Mouse (Mus musculus) midbrain, embryonic 15.5 days (tissue): Measurements from ENCODE around the gene Adamts20. TPM values are rescaled to one million over a fixed set of nuclear protein-coding genes. Genes with fewer than 3 reads are reported as not detected.

Source experiments
- ATAC-seq: fragments of 200-750 bp; cut with Nextera tagmentation; replicated peaks from 2 replicates; pipeline ENCODE4 v1.8.0; 2017; ENCODE audit warnings: moderate TSS enrichment
- H3K27ac ChIP-seq: fragments of 300-500 bp; sonication (generic); 2 replicates; pipeline ENCODE4 v1.5.1; 2015; ENCODE audit warnings: mild to moderate bottlenecking, inconsistent platforms
- H3K27me3 ChIP-seq: fragments of 300-500 bp; sonication (generic); replicated peaks from 2 replicates; pipeline ENCODE4 v1.6.1; 2015; ENCODE audit warnings: inconsistent platforms
- H3K36me3 ChIP-seq: fragments of 300-500 bp; sonication (generic); replicated peaks from 2 replicates; pipeline ENCODE4 v1.6.1; 2015; ENCODE audit warnings: inconsistent platforms
- H3K4me1 ChIP-seq: fragments of 300-500 bp; sonication (generic); 2 replicates; pipeline ENCODE4 v1.6.1; 2015; ENCODE audit warnings: inconsistent platforms
- H3K4me2 ChIP-seq: fragments of 300-500 bp; sonication (generic); 2 replicates; pipeline ENCODE4 v1.6.1; 2015; ENCODE audit warnings: inconsistent platforms, mild to moderate bottlenecking, moderate library complexity
- H3K4me3 ChIP-seq: fragments of 300-500 bp; sonication (generic); 2 replicates; pipeline ENCODE4 v1.5.1; 2015; ENCODE audit warnings: mild to moderate bottlenecking, inconsistent platforms
- H3K9ac ChIP-seq: fragments of 300-500 bp; sonication (generic); 2 replicates; pipeline ENCODE4 v1.6.1; 2015; ENCODE audit warnings: mild to moderate bottlenecking, inconsistent platforms
- H3K9me3 ChIP-seq: fragments of 300-500 bp; sonication (generic); 2 replicates; pipeline ENCODE4 v1.6.1; 2016; ENCODE audit warnings: inconsistent platforms
- WGBS: fragments of 180-500 bp; shearing (Covaris S2); methylation state at CpG from one replicate; pipeline ENCODE4 v1.1.7; 2015; ENCODE audit warnings: mixed read lengths; 5-methylcytosine and 5-hydroxymethylcytosine counted together
- polyA plus RNA-seq: library from polyadenylated mRNA; unstranded; fragments of >200 nt; fragmentation: Nextera tagmentation; extraction: Ambion mirVana; gene quantifications from 2 replicates; pipeline ENCODE4 v1.2.1, GENCODE M21; 2015

Adamts20 gene
- polyA plus RNA-seq, 1 experiment from 2014 or later = 2.5 TPM

DNA sequence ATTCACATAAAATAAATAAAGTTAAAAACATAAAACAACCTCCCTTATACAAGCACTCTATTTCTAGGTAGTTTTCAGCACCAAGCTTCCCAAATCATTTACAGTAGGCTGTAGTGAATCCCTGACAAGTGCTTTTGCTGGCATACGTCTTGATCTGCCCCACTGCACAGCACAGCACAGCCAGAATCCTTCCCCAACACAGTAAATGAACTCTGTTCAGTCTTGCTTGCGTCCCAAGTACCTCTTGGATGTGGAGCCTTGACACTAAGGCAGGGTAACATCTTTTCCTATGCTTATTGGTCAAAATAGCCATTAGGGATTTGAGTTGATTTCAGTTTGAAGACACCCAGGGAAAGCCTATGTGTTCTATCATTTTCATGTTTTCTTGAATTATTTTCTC, 228.5 kb downstream of the Adamts20 start:
- no peaks in the 10 kb centered on the region for H3K4me1 ChIP-seq
- 84% methylated on average over 2 of the region's 2 CpGs for WGBS

DNA sequence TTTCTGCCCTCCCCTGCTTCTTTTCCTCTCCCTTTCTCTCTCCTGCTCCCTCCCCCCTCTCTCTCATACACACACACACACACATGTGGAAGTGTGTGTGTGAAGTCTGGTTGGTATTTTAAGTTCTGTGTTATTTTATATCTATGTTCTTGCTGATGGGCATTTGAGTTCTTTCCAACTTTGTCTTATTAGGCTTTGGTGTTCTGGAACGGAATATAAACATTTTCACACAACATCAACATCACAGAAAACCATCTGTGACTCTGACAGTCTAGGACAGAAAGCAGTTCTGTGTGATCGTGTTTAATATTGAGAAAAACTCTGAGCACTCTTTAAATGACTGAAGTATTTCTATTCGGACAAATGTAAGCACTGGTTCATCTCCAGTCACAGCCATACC, 229.1 kb downstream of the Adamts20 start:
- no peak overlapping the region for H3K27ac ChIP-seq

More for the DNA sequence above, 228.5 kb downstream of the Adamts20 start:
- no peak overlapping the region for H3K4me3 ChIP-seq
- ATAC-seq = no peak
- H3K9ac ChIP-seq = no peak overlapping the region
- H3K27ac ChIP-seq = no peak overlapping the region
- H3K4me2 ChIP-seq = no peak overlapping the region
- H3K27me3 ChIP-seq = no peaks in the 10 kb centered on the region
- H3K9me3 ChIP-seq = no peaks in the 10 kb centered on the region
- no peaks in the 10 kb centered on the region for H3K36me3 ChIP-seq

DNA sequence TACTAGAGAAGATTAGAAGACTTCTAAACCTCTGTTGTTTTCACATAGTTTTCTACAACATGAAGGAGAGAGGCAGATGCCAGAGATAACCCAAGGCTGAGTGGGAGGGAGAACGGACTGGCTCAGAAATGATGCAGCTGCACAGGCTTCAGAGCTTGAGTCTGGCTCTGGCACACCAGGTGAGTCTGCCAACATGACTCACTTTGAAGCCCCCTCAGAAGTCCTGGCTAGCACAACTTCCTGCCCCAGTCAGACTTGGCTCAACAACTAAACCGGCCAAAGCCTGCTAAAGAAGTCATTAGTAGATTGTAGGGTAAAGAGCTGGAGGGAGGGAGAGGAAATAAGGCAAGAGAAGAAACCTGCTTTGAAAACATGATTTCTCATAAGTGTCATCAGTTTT, 230.0 kb downstream of the Adamts20 start:
- Histone ChIP-seq H3K27ac (no peak overlapping the region), H3K9ac (no peak overlapping the region), H3K27me3 (no peaks in the 10 kb centered on the region), H3K9me3 (no peaks in the 10 kb centered on the region), H3K36me3 (no peaks in the 10 kb centered on the region), H3K4me1 (no peaks in the 10 kb centered on the region), H3K4me2 (no peak overlapping the region), H3K4me3 (no peak overlapping the region)
- 88% methylated on average over 2 of the region's 2 CpGs for WGBS
- ATAC-seq = no peak

More for the DNA sequence above, 229.1 kb downstream of the Adamts20 start:
- Histone ChIP-seq H3K36me3 (no peaks in the 10 kb centered on the region), H3K9me3 (no peaks in the 10 kb centered on the region), H3K4me3 (no peak overlapping the region), H3K27me3 (no peaks in the 10 kb centered on the region), H3K4me1 (no peaks in the 10 kb centered on the region), H3K4me2 (no peak overlapping the region), H3K9ac (no peak overlapping the region)
- 86% methylated on average over 3 of the region's 3 CpGs for WGBS
- no peak for ATAC-seq

DNA sequence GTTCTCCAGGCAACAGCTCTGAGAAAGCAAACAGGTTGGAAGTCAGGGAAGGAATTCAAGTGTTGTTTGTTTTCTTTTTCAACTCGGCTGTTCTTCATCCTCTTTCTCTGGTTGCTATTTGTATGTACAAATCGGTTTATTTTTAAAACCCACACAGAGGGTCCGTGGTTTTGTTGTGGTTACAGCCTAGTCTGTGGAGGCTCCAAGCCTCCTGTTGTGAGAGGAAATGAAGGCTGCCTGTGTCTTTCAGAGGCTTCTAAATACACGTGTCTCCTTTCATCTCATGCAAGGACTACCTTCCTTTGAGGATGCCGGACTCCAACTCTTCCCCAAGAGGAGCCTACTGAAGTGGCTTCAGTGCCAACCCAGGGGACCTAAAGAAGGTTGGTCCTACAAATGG, 234.0 kb downstream of the Adamts20 start:
- H3K27me3 ChIP-seq = no peaks in the 10 kb centered on the region
- H3K4me1 ChIP-seq = no peaks in the 10 kb centered on the region
- H3K4me2 ChIP-seq = no peak overlapping the region
- no peak for ATAC-seq
- no peak overlapping the region for H3K27ac ChIP-seq
- no peaks in the 10 kb centered on the region for H3K9me3 ChIP-seq
- no peak overlapping the region for H3K4me3 ChIP-seq
- WGBS = 48% methylated on average over 5 of the region's 5 CpGs
- H3K9ac ChIP-seq = no peak overlapping the region
- no peaks in the 10 kb centered on the region for H3K36me3 ChIP-seq

DNA sequence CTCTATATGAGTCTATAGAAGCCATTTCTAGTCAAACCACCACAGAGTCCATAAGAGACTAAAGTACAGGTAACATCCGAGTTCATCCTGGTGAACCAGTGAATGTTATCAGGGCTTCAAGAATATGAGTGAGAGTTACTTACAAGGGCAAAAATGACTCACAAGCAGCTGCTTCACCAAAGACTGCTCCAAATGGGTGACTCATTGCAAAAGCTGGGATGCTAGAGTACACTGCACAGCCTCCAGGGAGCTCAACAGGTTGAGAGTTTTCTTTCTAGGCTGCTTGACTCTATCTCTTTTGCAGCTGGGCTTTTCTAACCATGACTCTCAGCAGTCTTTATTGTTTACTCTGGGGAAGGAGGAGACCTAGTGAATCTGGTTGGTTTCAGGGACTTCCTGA, 237.8 kb downstream of the Adamts20 start:
- H3K4me2 ChIP-seq = no peak overlapping the region
- no peak overlapping the region for H3K9ac ChIP-seq
- no peak for ATAC-seq
- H3K27me3 ChIP-seq = no peaks in the 10 kb centered on the region
- H3K27ac ChIP-seq = no peak overlapping the region
- no peaks in the 10 kb centered on the region for H3K36me3 ChIP-seq
- WGBS = 88% methylated on average over 1 of the region's 1 CpGs
- H3K9me3 ChIP-seq = no peaks in the 10 kb centered on the region
- peaks cover 3% of the 10 kb centered on the region; the same call in 1 of the 2 replicates for H3K4me1 ChIP-seq
- no peak overlapping the region for H3K4me3 ChIP-seq

DNA sequence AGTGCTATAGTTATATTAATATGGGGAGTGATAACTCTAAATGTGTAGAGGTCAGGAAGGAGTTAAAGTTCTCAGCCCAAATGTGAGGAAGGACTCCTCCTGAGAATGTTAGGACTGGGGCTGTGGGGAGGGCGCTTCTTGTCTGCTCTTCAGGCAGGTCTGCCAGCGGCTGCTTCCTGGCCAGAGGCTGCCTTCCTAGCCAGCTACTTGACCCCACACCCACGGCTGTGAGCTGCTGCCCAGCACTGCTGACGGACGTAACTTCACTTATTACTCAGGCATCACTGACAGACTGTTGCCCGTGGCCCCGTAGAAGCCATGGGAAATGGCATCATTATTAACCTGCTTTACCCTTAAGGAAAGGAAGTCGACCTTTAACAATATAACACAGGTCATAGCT, 242.1 kb downstream of the Adamts20 start:
- H3K4me1 ChIP-seq = peaks cover 5% of the 10 kb centered on the region; the same call in 1 of the 2 replicates
- no peak overlapping the region for H3K9ac ChIP-seq
- no peaks in the 10 kb centered on the region for H3K36me3 ChIP-seq
- 59% methylated on average over 8 of the region's 8 CpGs for WGBS
- H3K27ac ChIP-seq = no peak overlapping the region
- H3K4me3 ChIP-seq = no peak overlapping the region
- no peaks in the 10 kb centered on the region for H3K27me3 ChIP-seq
- ATAC-seq = no peak
- H3K9me3 ChIP-seq = no peaks in the 10 kb centered on the region
- no peak overlapping the region for H3K4me2 ChIP-seq

DNA sequence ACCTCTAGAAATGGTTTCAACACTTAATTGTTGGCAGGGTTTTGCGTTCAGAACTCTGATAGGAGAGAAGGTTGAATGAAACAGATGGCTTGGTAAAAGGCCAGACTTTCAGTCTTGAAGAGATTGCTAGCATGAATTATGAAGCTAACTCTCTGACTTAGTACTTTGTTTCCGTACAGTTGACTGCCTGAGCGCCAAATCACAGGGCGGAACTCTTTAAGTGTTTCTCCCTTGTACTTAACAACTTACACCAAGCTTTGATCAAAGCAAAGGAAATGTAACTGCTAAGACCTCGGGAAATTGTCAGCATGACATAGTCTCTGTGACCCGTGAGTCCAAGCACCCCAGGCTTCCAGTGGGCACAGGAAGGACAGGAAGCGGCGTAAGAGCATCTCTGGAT, 244.5 kb downstream of the Adamts20 start:
- no peak overlapping the region for H3K4me2 ChIP-seq
- H3K4me1 ChIP-seq = peaks cover 5% of the 10 kb centered on the region; the same call in 1 of the 2 replicates
- no peak for ATAC-seq
- no peaks in the 10 kb centered on the region for H3K27me3 ChIP-seq
- no peaks in the 10 kb centered on the region for H3K9me3 ChIP-seq
- no peak overlapping the region for H3K27ac ChIP-seq
- 78% methylated on average over 8 of the region's 8 CpGs for WGBS
- H3K9ac ChIP-seq = no peak overlapping the region
- no peaks in the 10 kb centered on the region for H3K36me3 ChIP-seq
- no peak overlapping the region for H3K4me3 ChIP-seq

Other genes starting within 250 kb of the Adamts20 start
- gene Pus7l, start 78.1 kb upstream of the Adamts20 start, polyA plus RNA-seq = 5.1 and 5.2 TPM in 2 replicates
- 1.3 and 1.8 TPM in 2 replicates for gene Irak4, start 78.2 kb upstream of the Adamts20 start, polyA plus RNA-seq
- gene Twf1, start 124.5 kb upstream of the Adamts20 start, polyA plus RNA-seq = 78.6 and 80.5 TPM in 2 replicates
- gene Tmem117, start 163.8 kb upstream of the Adamts20 start, polyA plus RNA-seq = 12.3 and 12.4 TPM in 2 replicates